11 mouse cellular contexts compared by ENCODE assay signal in genomic region chr19:45737208-45737845, GRCm38 (mm10). TPM values are rescaled to one million over a fixed set of nuclear protein-coding genes. Genes with fewer than 3 reads are reported as not detected.
A peak's percentile ranks its signal among the peaks of the same experiment; 100 is the strongest.
DNase-seq lines count a peak whose midpoint lies in the region; ATAC-seq lines count a peak whose summit lies in the region.
"Had no signal": no experiment of that assay in that cellular context is flagged by ENCODE, and none has a peak within 500 bp of the region (broad histone marks: within the 10 kb centered on the region; RNA-seq: fewer than 3 reads in every experiment).

No protein-coding gene starts in this region.

- H3K4me1 ChIP-seq in heart, embryonic 16.5 days (ENCODE audit: control insufficient read depth, insufficient read depth, low read length): peaks cover 13% of the 10 kb centered on the region
- H3K4me1 ChIP-seq in hindbrain, embryonic 13.5 days (replicated peaks): peaks cover 30% of the 10 kb centered on the region
- peaks cover 20% of the 10 kb centered on the region for H3K4me1 ChIP-seq in midbrain, embryonic 14.5 days (ENCODE audit: control insufficient read depth, insufficient read depth, low read length)

- 32% methylated on average over 21 of the region's 23 CpGs for WGBS in heart, embryonic 16.5 days
- 5% methylated on average over 22 of the region's 23 CpGs for WGBS in hindbrain, embryonic 13.5 days
- 3% methylated on average over 23 of the region's 23 CpGs for WGBS in midbrain, embryonic 14.5 days

- H3K4me2 ChIP-seq in heart, embryonic 16.5 days (ENCODE audit: low read depth, low read length): peak overlapping the region; percentile 63
- H3K4me2 ChIP-seq in hindbrain, embryonic 13.5 days: peak overlapping the region; percentile 49
- peak overlapping the region; percentile 52 for H3K4me2 ChIP-seq in midbrain, embryonic 14.5 days (ENCODE audit: low read length)

- H3K27me3 ChIP-seq in heart, embryonic 16.5 days (ENCODE audit: control insufficient read depth, insufficient read depth, low read length): peaks cover 77% of the 10 kb centered on the region
- H3K27me3 ChIP-seq in hindbrain, embryonic 13.5 days: peaks cover 100% of the 10 kb centered on the region
- H3K27me3 ChIP-seq in midbrain, embryonic 14.5 days (ENCODE audit: control insufficient read depth, insufficient read depth, low read length): peaks cover 98% of the 10 kb centered on the region

- H3K4me3 ChIP-seq in heart, embryonic 16.5 days (ENCODE audit: low read length): peak overlapping the region; percentile 35
- peak overlapping the region; percentile 28 for H3K4me3 ChIP-seq in hindbrain, embryonic 13.5 days
- H3K4me3 ChIP-seq in midbrain, embryonic 14.5 days (replicated peaks; ENCODE audit: low read depth, low read length): peak overlapping the region; percentile 21
- H3K4me3 ChIP-seq: erythroblast, embryonic 14.5 days; myocyte had no signal

- H3K27ac ChIP-seq in heart, embryonic 16.5 days (ENCODE audit: low read length): no peak overlapping the region
- no peak overlapping the region for H3K27ac ChIP-seq in hindbrain, embryonic 13.5 days
- no peak overlapping the region for H3K27ac ChIP-seq in midbrain, embryonic 14.5 days (replicated peaks; ENCODE audit: low read depth, low read length)

- no peaks in the 10 kb centered on the region for H3K9me3 ChIP-seq in heart, embryonic 16.5 days (replicated peaks; ENCODE audit: control insufficient read depth, low read length)
- no peaks in the 10 kb centered on the region for H3K9me3 ChIP-seq in hindbrain, embryonic 13.5 days
- H3K9me3 ChIP-seq in midbrain, embryonic 14.5 days (ENCODE audit: control insufficient read depth, low read length): no peaks in the 10 kb centered on the region

- no peaks in the 10 kb centered on the region for H3K36me3 ChIP-seq in heart, embryonic 16.5 days (ENCODE audit: control insufficient read depth, insufficient read depth)
- H3K36me3 ChIP-seq in hindbrain, embryonic 13.5 days: no peaks in the 10 kb centered on the region
- H3K36me3 ChIP-seq in midbrain, embryonic 14.5 days (ENCODE audit: control insufficient read depth, insufficient read depth, low read length): no peaks in the 10 kb centered on the region
- H3K36me3 ChIP-seq: G1E had no signal

- DNase-seq in heart, adult 9 months (ENCODE audit: low spot score in 2 of 2): no peak
- DNase-seq in embryo, embryonic 10 days (ENCODE audit: low spot score): peak; percentile 64
- DNase-seq in midbrain, embryonic 14.5 days: peak; percentile 71
- no peak for DNase-seq in layer of hippocampus, adult 8-10 months (ENCODE audit: low spot score in 2 of 2)
- DNase-seq in kidney, adult 8-10 months: no peak

- peak overlapping the region; percentile 53 for H3K9ac ChIP-seq in heart, embryonic 16.5 days (ENCODE audit: low read length)
- peak overlapping the region; percentile 7; the same call in 1 of the 2 replicates for H3K9ac ChIP-seq in hindbrain, embryonic 13.5 days
- peak overlapping the region; percentile 32; the same call in 1 of the 2 replicates for H3K9ac ChIP-seq in midbrain, embryonic 14.5 days (replicated peaks; ENCODE audit: low read length)

- ATAC-seq in heart, embryonic 16.5 days (replicated peaks; ENCODE audit: extremely low read depth, insufficient read depth, low FRiP score): no peak
- ATAC-seq in hindbrain, embryonic 13.5 days (ENCODE audit: low FRiP score): peak; percentile 38
- ATAC-seq in midbrain, embryonic 14.5 days (ENCODE audit: low FRiP score, low TSS enrichment): peak; percentile 57; the same call in 1 of the 2 replicates
- no peak for ATAC-seq in activated CD4-positive, CD25-positive, alpha-beta regulatory T cell, adult 4 months

RNA-seq across cellular contexts. Expression of gene Fgf8, which starts 5.4 kb away (rescaled TPM):
- 0.12 and 0.47 TPM in 2 replicates for polyA plus RNA-seq in heart, embryonic 16.5 days (2015; fragmentation: Nextera tagmentation; extraction: Ambion mirVana)
- polyA plus RNA-seq in hindbrain, embryonic 13.5 days (2015; fragmentation: Nextera tagmentation; extraction: Ambion mirVana): 0.44 and 0.95 TPM in 2 replicates
- 0.18 and 0.54 TPM in 2 replicates for polyA plus RNA-seq in midbrain, embryonic 14.5 days (2014; fragmentation: Nextera tagmentation; extraction: Ambion mirVana)
- not detected for polyA plus RNA-seq in activated CD4-positive, CD25-positive, alpha-beta regulatory T cell, adult 4 months (2017; shearing (Covaris generic))
- total RNA-seq in layer of hippocampus, adult 8-10 months (2022): not detected
- total RNA-seq: G1E had no signal
- polyA plus RNA-seq: erythroblast, embryonic 14.5 days; G1E; myocyte had no signal

RNA-seq across cellular contexts. Expression of gene Npm3, which starts 12.1 kb away (rescaled TPM):
- polyA plus RNA-seq in heart, embryonic 16.5 days (2015; fragmentation: Nextera tagmentation; extraction: Ambion mirVana): 9.0 and 9.2 TPM in 2 replicates
- polyA plus RNA-seq in hindbrain, embryonic 13.5 days (2015; fragmentation: Nextera tagmentation; extraction: Ambion mirVana): 5.3 and 6.5 TPM in 2 replicates
- polyA plus RNA-seq in midbrain, embryonic 14.5 days (2014; fragmentation: Nextera tagmentation; extraction: Ambion mirVana): 7.6 and 26.4 TPM in 2 replicates
- polyA plus RNA-seq in activated CD4-positive, CD25-positive, alpha-beta regulatory T cell, adult 4 months (2017; shearing (Covaris generic)): 10 to 100 TPM; 26.7 to 70.7 TPM
- 10 to 100 TPM in 2 of 4 experiments, 1 to 10 TPM in 2; 7.6 to 12.9 (median 9.1) TPM for total RNA-seq in layer of hippocampus, adult 8-10 months (2022)

RNA-seq across cellular contexts. Expression of gene Mgea5, which starts 46.3 kb away (rescaled TPM):
- polyA plus RNA-seq in heart, embryonic 16.5 days (2015; fragmentation: Nextera tagmentation; extraction: Ambion mirVana): 33.3 and 33.7 TPM in 2 replicates
- 86.8 and 88.0 TPM in 2 replicates for polyA plus RNA-seq in hindbrain, embryonic 13.5 days (2015; fragmentation: Nextera tagmentation; extraction: Ambion mirVana)
- polyA plus RNA-seq in midbrain, embryonic 14.5 days (2014; fragmentation: Nextera tagmentation; extraction: Ambion mirVana): 95.8 and 118 TPM in 2 replicates
- polyA plus RNA-seq in activated CD4-positive, CD25-positive, alpha-beta regulatory T cell, adult 4 months (2017; shearing (Covaris generic)): 100 to 1,000 TPM; 146 to 151 TPM
- total RNA-seq in layer of hippocampus, adult 8-10 months (2022): 100 to 1,000 TPM; 137 to 170 (median 155) TPM

Comparison
In these comparisons a context has a peak if more than half of its experiments do, and no peak if none do; other contexts are left out.
1. ATAC-seq: peak in hindbrain, embryonic 13.5 days (single experiment) and midbrain, embryonic 14.5 days (single experiment); none in heart, embryonic 16.5 days (single experiment) and activated CD4-positive, CD25-positive, alpha-beta regulatory T cell, adult 4 months (single experiment).
2. DNase-seq: peak in embryo, embryonic 10 days (single experiment) and midbrain, embryonic 14.5 days (single experiment); none in heart, adult 9 months (0 of 2), layer of hippocampus, adult 8-10 months (0 of 2) and kidney, adult 8-10 months (0 of 2).
3. Peak in every context shown above with its lines, with median percentiles within 50 percentile points of each other: H3K4me2 ChIP-seq, H3K4me3 ChIP-seq and H3K9ac ChIP-seq.